In the genomic region with DNA sequence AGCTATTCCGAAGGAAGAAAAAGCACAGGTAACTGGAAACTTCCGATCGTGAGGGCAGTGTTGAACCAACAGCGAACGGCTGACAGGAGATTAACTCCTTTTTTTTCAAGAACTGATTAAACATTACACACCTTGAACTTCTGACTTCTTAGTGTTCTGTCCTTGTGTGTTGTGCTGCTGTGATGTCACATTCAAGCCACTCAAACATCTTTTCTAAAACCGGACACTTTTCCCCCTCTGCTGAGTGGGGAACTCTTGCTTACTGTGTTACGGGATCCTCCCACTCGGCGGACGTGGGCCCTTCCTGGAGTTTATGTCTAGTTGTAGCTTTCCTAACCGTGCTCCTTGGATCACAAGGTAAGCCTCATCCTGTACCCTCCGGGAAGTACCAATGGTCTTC, we compare ENCODE assay signal across 8 mouse cellular contexts. TPM values are rescaled to one million over a fixed set of nuclear protein-coding genes. Genes with fewer than 3 reads are reported as not detected.
DNase-seq lines count a peak whose midpoint lies in the region; ATAC-seq lines count a peak whose summit lies in the region.

A gene (plus strand): TSS at position 130 of the 400 bp plus-strand sequence.

- H3K4me2 ChIP-seq in kidney, embryonic 14.5 days (replicated peaks; ENCODE audit: low read depth, low read length) = peak within 1 kb of the TSS; percentile 58
- peak within 1 kb of the TSS; percentile 62 for H3K4me2 ChIP-seq in forebrain, embryonic 13.5 days
- peak within 1 kb of the TSS; percentile 60 for H3K4me2 ChIP-seq in neural tube, embryonic 13.5 days

- whole genome bisulfite sequencing in kidney, embryonic 14.5 days = 57% methylated on average over 12 of the region's 12 CpGs
- 87% methylated on average over 12 of the region's 12 CpGs for WGBS in forebrain, embryonic 13.5 days
- WGBS in limb, embryonic 10.5 days = 90% methylated on average over 12 of the region's 12 CpGs
- 85% methylated on average over 12 of the region's 12 CpGs for WGBS in neural tube, embryonic 13.5 days

- no peaks in the 10 kb centered on the region for H3K9me3 ChIP-seq in kidney, embryonic 14.5 days (ENCODE audit: control insufficient read depth, low read length)
- no peaks in the 10 kb centered on the region for H3K9me3 ChIP-seq in forebrain, embryonic 13.5 days (replicated peaks)
- no peaks in the 10 kb centered on the region for H3K9me3 ChIP-seq in limb, embryonic 10.5 days (replicated peaks)
- no peaks in the 10 kb centered on the region for H3K9me3 ChIP-seq in neural tube, embryonic 13.5 days

- no peak for ATAC-seq in kidney, embryonic 14.5 days (ENCODE audit: low FRiP score, low TSS enrichment)
- no peak for ATAC-seq in forebrain, embryonic 13.5 days
- ATAC-seq in neural tube, embryonic 13.5 days (ENCODE audit: low read depth) = no peak

- 0 out of 2 replicates have a peak, but pooled peaks cover 5% of the 10 kb centered on the region for H3K4me1 ChIP-seq in kidney, embryonic 14.5 days (ENCODE audit: control insufficient read depth, insufficient read depth, low read length)
- peaks cover 10% of the 10 kb centered on the region for H3K4me1 ChIP-seq in forebrain, embryonic 13.5 days
- peaks cover 36% of the 10 kb centered on the region for H3K4me1 ChIP-seq in limb, embryonic 10.5 days
- peaks cover 9% of the 10 kb centered on the region for H3K4me1 ChIP-seq in neural tube, embryonic 13.5 days (replicated peaks)

- no peak for DNase-seq in kidney, postnatal 4 days
- DNase-seq in limb, embryonic 10.5 days (ENCODE audit: low spot score) = no peak
- no peak for DNase-seq in cerebellum, adult 8-10 months
- no peak for DNase-seq in gastrocnemius, adult 8-10 months (ENCODE audit: low spot score in 2 of 2)
- no peak for DNase-seq in thymus, postnatal 0 days (ENCODE audit: low spot score)

- H3K27me3 ChIP-seq in kidney, embryonic 14.5 days (ENCODE audit: control insufficient read depth, insufficient read depth, low read length) = no peaks in the 10 kb centered on the region
- H3K27me3 ChIP-seq in forebrain, embryonic 13.5 days = peaks cover 65% of the 10 kb centered on the region
- peaks cover 38% of the 10 kb centered on the region; the same call in 1 of the 2 replicates for H3K27me3 ChIP-seq in limb, embryonic 10.5 days (ENCODE audit: low read depth, poor library complexity, severe bottlenecking)
- H3K27me3 ChIP-seq in neural tube, embryonic 13.5 days = peaks cover 56% of the 10 kb centered on the region

- H3K27ac ChIP-seq in kidney, embryonic 14.5 days (ENCODE audit: low read depth, low read length) = no peak within 1 kb of the TSS
- H3K27ac ChIP-seq in forebrain, embryonic 13.5 days = no peak within 1 kb of the TSS
- peak within 1 kb of the TSS; percentile 83 for H3K27ac ChIP-seq in limb, embryonic 10.5 days
- no peak within 1 kb of the TSS for H3K27ac ChIP-seq in neural tube, embryonic 13.5 days (replicated peaks)

- H3K4me3 ChIP-seq in kidney, embryonic 14.5 days (ENCODE audit: low read length) = peak within 1 kb of the TSS; percentile 17; the same call in 1 of the 2 replicates
- peak within 1 kb of the TSS; percentile 29 for H3K4me3 ChIP-seq in forebrain, embryonic 13.5 days
- peak within 1 kb of the TSS; percentile 52 for H3K4me3 ChIP-seq in limb, embryonic 10.5 days
- H3K4me3 ChIP-seq in neural tube, embryonic 13.5 days = peak within 1 kb of the TSS; percentile 30

- peaks cover 15% of the 10 kb centered on the region; the same call in 1 of the 2 replicates for H3K36me3 ChIP-seq in kidney, embryonic 14.5 days (ENCODE audit: control insufficient read depth, insufficient read depth, low read length)
- no peaks in the 10 kb centered on the region for H3K36me3 ChIP-seq in forebrain, embryonic 13.5 days (ENCODE audit: poor library complexity, severe bottlenecking)
- H3K36me3 ChIP-seq in limb, embryonic 10.5 days = peaks cover 29% of the 10 kb centered on the region
- no peaks in the 10 kb centered on the region for H3K36me3 ChIP-seq in neural tube, embryonic 13.5 days

- H3K9ac ChIP-seq in kidney, embryonic 14.5 days (ENCODE audit: low read depth, low read length) = peak within 1 kb of the TSS; percentile 48
- 0 out of 2 replicates have a peak within 1 kb of the TSS, but pooled peaks have one; percentile 16 for H3K9ac ChIP-seq in forebrain, embryonic 13.5 days
- peak within 1 kb of the TSS; percentile 58 for H3K9ac ChIP-seq in neural tube, embryonic 13.5 days

RNA-seq across cellular contexts. Expression of the gene that starts here (rescaled TPM):
- not detected in 2 replicates for polyA plus RNA-seq in kidney, embryonic 14.5 days (2014; fragmentation: Nextera tagmentation; extraction: Ambion mirVana)
- polyA plus RNA-seq in forebrain, embryonic 13.5 days (2015; fragmentation: Nextera tagmentation; extraction: Ambion mirVana) = not detected in 2 replicates
- polyA plus RNA-seq in limb, embryonic 10.5 days (2016; fragmentation: Nextera tagmentation; extraction: Ambion mirVana) = 0.31 and 0.35 TPM in 2 replicates
- polyA plus RNA-seq in neural tube, embryonic 13.5 days (2015; fragmentation: Nextera tagmentation; extraction: Ambion mirVana) = not detected in 2 replicates
- total RNA-seq in gastrocnemius, adult 8-10 months (2022) = not detected
- not detected in 2 replicates for polyA plus RNA-seq in thymus, postnatal 0 days (2015; fragmentation: Nextera tagmentation; extraction: Ambion mirVana)
